Mouse (Mus musculus): Measurements from ENCODE around the gene Sema4d.

Sema4d gene

DNA sequence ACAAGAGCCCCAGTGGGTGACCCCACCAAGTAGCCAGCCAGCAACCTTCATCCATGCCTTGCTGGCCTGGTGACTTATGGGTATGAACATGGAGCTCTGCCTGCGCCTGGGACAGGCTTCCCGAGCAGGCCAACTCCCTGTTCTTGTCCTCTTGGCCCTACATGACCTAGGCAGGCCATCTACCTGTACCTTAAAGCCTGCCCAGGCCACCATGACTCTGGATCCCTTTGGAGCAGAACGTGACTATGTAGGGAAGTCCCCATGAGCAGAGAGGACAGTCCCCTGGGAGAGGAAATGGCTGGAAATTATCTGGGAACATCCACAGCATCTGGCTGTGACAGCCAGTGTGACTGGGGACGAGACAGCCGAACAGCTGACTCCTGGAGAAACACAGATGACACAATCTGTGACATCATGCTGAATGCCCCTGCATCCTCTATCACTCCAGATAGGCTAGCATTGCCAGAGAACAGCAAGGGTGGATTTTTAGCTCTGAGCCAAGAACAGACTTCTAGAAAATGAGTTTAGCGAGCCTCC, 15.7 kb downstream of the Sema4d start:
- no peaks in the 10 kb centered on the region for H3K36me3 ChIP-seq (ENCODE audit: control insufficient read depth, insufficient read depth, low read length, poor library complexity, severe bottlenecking)
- DNase-seq (ENCODE audit: low read depth, low spot score): no peak
- no peaks in the 10 kb centered on the region for H3K27me3 ChIP-seq (ENCODE audit: control insufficient read depth, insufficient read depth, low read length, poor library complexity, severe bottlenecking)

DNA sequence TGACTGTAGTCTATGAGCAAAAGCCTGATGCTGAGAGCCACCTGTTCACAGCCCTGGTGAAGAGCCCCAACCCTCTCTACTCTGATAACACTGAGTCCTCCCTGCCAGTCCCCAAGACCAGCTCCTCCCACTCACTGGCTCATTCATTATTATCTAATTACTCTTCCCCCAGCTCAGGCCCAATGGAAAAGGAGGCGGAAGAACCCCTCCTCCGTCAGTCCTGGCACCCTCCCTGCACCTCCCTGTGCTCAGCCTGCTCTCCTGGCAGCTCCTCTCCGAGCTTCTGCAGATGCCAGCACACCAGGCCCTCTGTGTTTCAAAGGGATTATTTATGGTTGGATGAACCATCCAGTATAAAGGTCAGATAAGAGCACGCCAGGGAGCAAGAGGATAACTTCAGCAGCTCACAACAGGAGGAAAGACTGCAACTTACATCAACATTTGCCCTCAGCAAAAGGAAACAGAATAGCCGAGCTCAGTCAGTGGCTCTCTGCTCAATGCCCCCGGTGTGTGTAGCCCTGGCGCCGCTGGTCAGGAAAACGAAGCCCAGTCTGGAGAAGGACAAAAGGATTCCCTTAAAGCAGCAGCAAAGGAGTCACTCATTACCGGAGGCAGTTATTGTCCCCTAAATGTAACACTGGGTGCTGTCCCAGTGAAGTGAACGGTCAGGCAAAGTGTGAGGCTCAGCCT, 16.4 kb downstream of the Sema4d start:
- H3K36me3 ChIP-seq (ENCODE audit: control insufficient read depth, insufficient read depth, low read length, poor library complexity, severe bottlenecking): no peaks in the 10 kb centered on the region
- H3K27me3 ChIP-seq (ENCODE audit: control insufficient read depth, insufficient read depth, low read length, poor library complexity, severe bottlenecking): no peaks in the 10 kb centered on the region
- DNase-seq (ENCODE audit: low read depth, low spot score): no peak

DNA sequence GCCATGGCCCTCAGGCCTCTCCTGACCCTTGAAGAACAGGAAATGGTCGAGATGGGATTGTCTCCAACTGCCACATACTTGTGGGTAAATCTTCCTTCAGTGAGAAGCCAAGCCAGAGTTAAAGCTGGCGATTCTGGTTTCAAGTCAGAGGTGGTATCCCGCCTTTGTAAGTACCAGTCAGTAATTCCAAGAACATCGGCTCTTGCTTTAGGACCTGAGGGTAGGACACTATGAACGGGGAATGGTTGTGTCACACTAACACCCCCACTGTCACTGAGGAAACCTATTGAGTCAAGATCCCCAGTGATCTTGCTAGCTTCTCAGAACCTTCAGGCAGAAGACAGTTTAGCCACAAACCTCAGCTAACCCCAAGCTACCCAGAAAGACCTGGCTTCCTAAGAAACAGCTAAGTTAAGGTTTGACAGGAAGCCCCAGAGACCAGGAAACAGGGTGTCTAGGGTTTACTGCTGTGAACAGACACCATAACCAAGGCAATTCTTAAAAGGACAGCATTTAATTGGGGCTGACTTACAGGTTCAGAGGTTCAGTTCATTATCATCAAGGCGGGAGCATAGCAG, 17.3 kb downstream of the Sema4d start:
- no peak for DNase-seq (ENCODE audit: low read depth, low spot score)
- H3K36me3 ChIP-seq (ENCODE audit: control insufficient read depth, insufficient read depth, low read length, poor library complexity, severe bottlenecking): no peaks in the 10 kb centered on the region
- no peaks in the 10 kb centered on the region for H3K27me3 ChIP-seq (ENCODE audit: control insufficient read depth, insufficient read depth, low read length, poor library complexity, severe bottlenecking)

DNA sequence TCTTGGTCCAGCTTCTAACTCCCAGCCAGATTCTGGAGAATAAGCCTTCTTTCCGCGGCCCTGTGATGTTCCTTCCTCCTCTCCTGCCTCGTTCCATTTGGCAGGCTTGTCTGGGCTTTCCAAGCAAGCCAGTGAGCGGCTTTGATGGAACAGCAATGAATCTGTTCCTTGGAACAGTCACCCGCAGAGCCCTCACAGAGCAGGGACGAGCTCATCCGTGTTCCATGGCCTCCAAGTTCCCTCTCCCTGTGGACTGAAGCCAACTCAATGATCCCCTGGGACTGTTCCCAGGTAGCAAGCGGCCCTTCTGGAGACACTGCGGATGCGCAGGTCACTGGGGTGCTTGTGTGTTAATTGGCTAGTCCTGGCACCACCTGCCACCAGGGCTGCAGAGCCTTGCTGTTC, 21.7 kb downstream of the Sema4d start:
- no peaks in the 10 kb centered on the region for H3K27me3 ChIP-seq (ENCODE audit: control insufficient read depth, insufficient read depth, low read length, poor library complexity, severe bottlenecking)
- no peaks in the 10 kb centered on the region; the same call in 1 of the 2 replicates for H3K36me3 ChIP-seq (ENCODE audit: control insufficient read depth, insufficient read depth, low read length, poor library complexity, severe bottlenecking)
- no peak for DNase-seq (ENCODE audit: low read depth, low spot score)

DNA sequence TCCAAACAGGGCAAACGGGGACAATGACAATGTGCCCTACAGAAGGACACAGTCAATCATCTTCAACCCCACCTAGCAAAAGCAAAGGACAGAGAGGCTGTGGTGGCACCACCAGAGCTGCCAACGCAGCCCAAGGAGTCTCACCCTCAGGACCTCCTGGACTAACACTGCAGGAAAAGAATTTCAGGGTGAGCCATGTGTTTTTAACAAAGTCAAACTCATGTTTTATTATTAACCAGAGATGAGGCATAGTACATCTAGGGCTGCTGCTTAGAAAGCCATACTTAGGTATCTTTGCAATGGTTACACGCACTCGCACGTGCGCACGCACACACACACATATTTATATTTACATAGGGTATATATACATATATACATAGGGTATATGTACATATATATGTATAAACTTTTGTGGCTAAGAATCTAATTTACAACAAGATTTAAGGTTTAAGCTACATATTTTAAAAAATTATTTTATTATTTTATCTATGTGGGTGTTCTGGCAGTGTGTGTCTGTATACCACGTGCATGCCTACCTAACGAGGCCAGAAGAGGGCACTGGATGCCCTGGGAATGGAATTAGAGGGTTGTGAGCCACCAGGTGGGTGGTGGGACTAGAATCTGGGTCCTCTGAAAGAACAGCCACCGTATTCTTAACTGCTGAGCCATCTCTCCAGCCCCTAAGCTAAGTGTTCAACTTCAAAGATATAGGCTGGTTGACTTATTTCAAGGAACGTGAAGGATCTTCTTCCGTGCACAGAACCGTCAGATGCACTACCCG, 22.7 kb downstream of the Sema4d start:
- Histone ChIP-seq H3K36me3 (ENCODE audit: control insufficient read depth, insufficient read depth, low read length, poor library complexity, severe bottlenecking) (no peaks in the 10 kb centered on the region; the same call in 1 of the 2 replicates), H3K27me3 (ENCODE audit: control insufficient read depth, insufficient read depth, low read length, poor library complexity, severe bottlenecking) (no peaks in the 10 kb centered on the region)
- no peak for DNase-seq (ENCODE audit: low read depth, low spot score)

DNA sequence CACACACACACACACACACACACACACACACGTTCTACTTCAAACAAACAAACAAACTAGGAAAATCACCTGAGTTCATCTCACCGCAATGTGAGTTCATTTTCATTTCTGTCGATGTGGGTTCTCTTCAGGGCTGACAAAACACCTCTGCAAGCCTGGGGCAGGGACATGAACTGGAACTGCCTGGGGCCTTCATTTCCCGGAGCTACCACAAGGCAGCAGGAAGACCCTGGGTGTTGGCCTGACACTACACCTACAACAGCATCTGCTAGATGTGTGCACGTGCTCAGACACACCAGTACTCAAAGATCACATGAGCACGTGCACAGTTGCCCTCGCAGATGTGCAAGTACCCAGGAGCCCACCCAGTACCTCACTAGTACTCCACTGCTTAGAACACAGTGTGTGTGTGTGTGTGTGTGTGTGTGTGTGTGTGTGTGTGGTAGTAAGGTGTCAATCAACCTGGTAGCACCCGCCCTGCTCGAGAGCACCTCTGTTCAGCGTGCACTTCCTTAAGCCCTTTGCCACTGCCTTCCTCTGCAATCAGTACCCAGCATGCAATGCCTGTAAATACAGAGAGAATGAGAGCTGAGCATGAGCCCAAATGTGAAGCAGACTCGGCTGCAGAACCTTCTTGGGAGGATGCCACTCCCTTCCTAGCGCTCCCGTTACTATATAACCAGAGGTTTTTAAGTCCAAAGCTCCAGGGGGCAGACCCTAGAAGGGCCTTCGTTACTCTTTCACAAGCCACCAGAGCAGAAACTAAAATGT, 25.4 kb downstream of the Sema4d start:
- no peaks in the 10 kb centered on the region for H3K27me3 ChIP-seq (ENCODE audit: control insufficient read depth, insufficient read depth, low read length, poor library complexity, severe bottlenecking)
- no peaks in the 10 kb centered on the region; the same call in 1 of the 2 replicates for H3K36me3 ChIP-seq (ENCODE audit: control insufficient read depth, insufficient read depth, low read length, poor library complexity, severe bottlenecking)
- DNase-seq (ENCODE audit: low read depth, low spot score): peak; percentile 84

DNA sequence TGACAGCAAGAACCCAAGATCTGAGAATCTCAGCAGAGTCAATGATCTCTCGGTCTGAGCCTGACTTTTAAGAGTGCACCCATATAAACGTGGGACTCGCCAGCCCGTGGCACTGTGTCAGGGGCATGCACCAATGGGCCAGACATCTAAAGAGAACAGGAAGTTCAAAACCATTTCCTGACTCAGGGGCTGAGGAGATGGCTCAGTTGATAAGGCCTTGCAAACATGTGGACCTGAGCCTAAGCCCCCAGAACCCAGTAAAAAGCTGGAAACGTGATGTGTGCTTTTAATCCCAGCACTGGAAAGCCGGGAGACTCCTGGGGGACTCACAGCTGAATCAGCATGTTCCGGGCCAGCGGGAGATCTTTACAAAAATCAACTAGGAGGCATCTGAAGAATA, 26.0 kb downstream of the Sema4d start:
- H3K27me3 ChIP-seq (ENCODE audit: control insufficient read depth, insufficient read depth, low read length, poor library complexity, severe bottlenecking): no peaks in the 10 kb centered on the region
- DNase-seq (ENCODE audit: low read depth, low spot score): peak; percentile 85
- no peaks in the 10 kb centered on the region; the same call in 1 of the 2 replicates for H3K36me3 ChIP-seq (ENCODE audit: control insufficient read depth, insufficient read depth, low read length, poor library complexity, severe bottlenecking)

DNA sequence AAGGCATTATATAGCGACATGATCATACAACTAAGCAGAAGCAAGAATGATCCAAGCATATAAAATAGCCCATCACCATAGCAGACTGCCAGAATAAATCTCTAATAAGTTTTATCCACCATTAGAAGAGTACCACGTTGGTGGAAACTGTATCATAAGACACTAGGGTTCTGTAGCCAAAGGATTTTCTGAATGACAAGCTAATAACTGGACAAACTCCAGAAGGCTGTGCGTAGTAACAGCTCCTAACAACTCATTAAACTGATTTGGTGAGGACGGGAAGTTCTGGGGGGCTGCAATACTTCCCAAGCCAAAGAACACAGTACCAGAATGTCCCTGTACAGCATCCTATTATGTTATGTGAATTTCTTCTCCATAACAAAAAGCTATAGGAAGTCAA, 26.8 kb downstream of the Sema4d start:
- no peaks in the 10 kb centered on the region for H3K27me3 ChIP-seq (ENCODE audit: control insufficient read depth, insufficient read depth, low read length, poor library complexity, severe bottlenecking)
- peaks cover 4% of the 10 kb centered on the region for H3K36me3 ChIP-seq (ENCODE audit: control insufficient read depth, insufficient read depth, low read length, poor library complexity, severe bottlenecking)
- DNase-seq (ENCODE audit: low read depth, low spot score): no peak

DNA sequence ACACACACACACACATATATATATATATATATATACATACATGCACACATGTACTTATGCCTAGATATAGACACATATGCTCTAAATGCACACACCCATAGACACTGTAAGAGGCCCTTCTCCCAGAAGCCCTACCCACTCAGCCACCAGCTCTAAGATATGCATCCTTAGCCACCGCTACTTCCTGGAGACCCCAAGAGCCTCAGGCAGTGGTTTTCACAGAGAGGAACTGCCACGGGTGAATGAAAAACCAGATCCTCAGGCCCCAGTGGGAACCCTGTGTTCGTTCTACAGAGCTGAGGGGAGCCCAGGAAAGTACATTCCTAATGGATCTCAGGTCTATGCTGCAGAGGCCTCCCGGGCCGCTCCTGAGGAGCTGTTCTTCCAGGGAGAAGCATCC, 28.2 kb downstream of the Sema4d start:
- Histone ChIP-seq H3K27me3 (ENCODE audit: control insufficient read depth, insufficient read depth, low read length, poor library complexity, severe bottlenecking) (no peaks in the 10 kb centered on the region), H3K36me3 (ENCODE audit: control insufficient read depth, insufficient read depth, low read length, poor library complexity, severe bottlenecking) (peaks cover 4% of the 10 kb centered on the region; the same call in 1 of the 2 replicates)
- peak; percentile 51 for DNase-seq (ENCODE audit: low read depth, low spot score)

DNA sequence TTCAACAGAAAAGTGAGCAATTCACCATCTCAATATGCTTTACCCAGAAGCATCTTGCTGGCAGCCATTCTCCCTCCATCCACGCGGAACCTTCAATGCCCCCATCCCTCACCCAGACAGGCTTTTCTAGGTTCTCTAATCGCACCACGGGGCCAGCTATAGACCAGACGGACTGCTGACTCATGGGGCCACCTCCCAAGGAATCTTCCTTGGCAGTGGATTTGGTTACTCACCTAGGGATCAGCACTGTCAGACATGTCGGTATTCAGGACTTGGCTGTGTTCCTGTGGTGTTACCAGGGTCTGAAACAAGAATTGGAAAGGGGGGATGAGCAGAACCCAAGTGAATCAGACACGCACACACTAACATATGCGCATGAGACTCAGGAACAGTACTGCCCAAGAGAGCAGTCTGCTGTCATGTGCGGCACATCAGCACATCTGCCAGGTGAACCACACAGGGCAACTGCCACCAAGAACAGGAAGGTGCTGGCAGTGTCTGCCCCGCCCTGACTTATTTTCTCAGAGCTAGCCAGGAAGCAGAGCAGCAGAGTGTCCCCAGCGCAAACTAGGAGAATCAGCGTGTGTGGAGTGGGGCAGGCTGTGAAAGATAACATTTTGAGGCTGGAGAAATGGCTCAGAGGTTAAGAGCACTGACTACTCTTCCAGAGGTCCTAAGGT, 30.4 kb downstream of the Sema4d start:
- Histone ChIP-seq H3K27me3 (ENCODE audit: control insufficient read depth, insufficient read depth, low read length, poor library complexity, severe bottlenecking) (no peaks in the 10 kb centered on the region), H3K36me3 (ENCODE audit: control insufficient read depth, insufficient read depth, low read length, poor library complexity, severe bottlenecking) (peaks cover 4% of the 10 kb centered on the region; the same call in 1 of the 2 replicates)
- DNase-seq (ENCODE audit: low read depth, low spot score): peak; percentile 77

DNA sequence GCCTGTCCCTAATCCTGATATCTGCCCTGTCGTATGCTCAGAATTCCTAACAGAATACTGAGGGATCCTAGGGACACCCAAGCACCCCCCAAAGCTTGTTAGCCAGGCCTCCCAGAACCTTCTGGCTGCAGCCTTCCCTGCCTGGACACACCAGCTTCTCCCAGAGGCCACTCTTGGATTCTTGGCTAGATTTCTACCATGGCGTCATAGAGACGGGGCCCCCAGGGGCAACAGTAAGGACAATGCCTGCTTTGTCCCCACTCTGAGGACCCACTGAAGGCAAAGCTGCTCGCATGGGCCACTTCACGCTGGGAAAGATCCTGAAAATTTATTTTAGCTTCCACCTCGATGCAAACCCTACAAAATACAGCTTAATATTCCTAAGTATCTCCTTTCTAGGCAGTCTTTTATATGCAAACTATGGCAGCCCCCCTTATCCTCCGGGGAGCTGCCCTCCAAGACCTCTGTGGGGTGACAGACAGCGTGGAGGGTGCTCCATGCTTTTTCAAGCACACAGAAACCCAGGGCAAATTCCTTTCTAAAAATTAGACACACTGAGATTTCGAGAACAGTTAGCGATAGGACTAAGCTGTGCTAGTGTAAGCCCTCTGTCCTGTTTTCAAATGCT, 32.2 kb downstream of the Sema4d start:
- DNase-seq (ENCODE audit: low read depth, low spot score): no peak

DNA sequence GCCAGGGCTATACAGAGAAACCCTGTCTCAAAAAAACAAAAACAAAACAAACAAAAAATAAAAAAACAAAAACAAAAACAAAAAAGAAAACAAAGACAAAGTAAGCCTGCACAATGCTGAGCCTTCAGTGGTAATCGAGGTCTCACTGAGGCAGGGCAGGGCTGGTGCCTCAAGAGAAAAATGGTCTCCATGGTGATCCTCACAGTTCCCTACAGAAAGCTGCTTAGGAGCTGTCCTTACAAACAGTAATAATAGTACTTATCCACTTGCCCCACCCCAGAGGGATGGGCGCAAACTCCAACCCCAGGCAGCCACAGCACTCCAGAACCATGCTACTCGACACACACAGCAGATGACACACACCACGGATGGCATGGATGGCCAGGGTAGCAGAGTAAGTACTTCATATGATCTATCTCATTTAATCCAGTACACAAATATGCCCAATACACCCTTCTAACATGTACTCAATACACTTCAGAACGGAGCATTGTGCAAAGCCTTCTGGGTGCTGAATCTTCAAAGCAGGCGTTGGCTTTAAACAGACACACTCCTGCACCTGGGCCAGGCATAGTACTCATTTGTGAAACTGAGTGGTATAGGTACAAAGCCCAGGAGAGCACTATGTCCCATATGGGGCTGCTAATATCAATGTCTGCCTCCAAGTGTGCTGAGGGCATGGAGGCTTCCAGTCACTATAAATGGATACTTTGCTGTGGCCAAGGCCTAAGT, 34.1 kb downstream of the Sema4d start:
- Histone ChIP-seq H3K27me3 (ENCODE audit: control insufficient read depth, insufficient read depth, low read length, poor library complexity, severe bottlenecking) (no peaks in the 10 kb centered on the region), H3K36me3 (ENCODE audit: control insufficient read depth, insufficient read depth, low read length, poor library complexity, severe bottlenecking) (peaks cover 4% of the 10 kb centered on the region; the same call in 1 of the 2 replicates)
- DNase-seq (ENCODE audit: low read depth, low spot score): no peak

More for the DNA sequence above, 32.2 kb downstream of the Sema4d start:
- H3K36me3 ChIP-seq (ENCODE audit: control insufficient read depth, insufficient read depth, low read length, poor library complexity, severe bottlenecking): peaks cover 4% of the 10 kb centered on the region; the same call in 1 of the 2 replicates
- no peaks in the 10 kb centered on the region for H3K27me3 ChIP-seq (ENCODE audit: control insufficient read depth, insufficient read depth, low read length, poor library complexity, severe bottlenecking)

DNA sequence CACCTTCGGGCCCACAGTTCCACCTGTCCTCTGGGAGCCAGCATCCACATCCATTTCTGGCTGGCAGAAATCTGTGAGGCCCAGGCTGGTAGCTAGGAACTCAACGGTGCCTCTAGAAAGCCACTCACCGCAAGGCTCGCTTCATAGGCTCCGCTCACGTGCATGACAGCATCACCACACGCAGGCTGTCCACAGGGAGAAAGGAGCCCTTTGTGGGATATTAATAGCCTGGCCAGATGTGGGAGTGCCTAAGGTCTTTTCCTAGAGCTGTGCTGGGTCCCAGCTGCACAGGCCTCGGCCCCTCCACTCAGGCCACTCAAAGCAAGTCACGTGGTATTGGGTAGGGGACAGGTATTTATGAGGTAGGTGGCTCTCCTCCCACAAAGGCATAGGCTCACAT, 35.1 kb downstream of the Sema4d start:
- DNase-seq (ENCODE audit: low read depth, low spot score): peak; percentile 76
- H3K27me3 ChIP-seq (ENCODE audit: control insufficient read depth, insufficient read depth, low read length, poor library complexity, severe bottlenecking): no peaks in the 10 kb centered on the region
- H3K36me3 ChIP-seq (ENCODE audit: control insufficient read depth, insufficient read depth, low read length, poor library complexity, severe bottlenecking): peaks cover 4% of the 10 kb centered on the region; the same call in 1 of the 2 replicates

Data from splenic B cell, adult 2 months (primary cell).